In genomic region chr2:125515291-125516057, GRCm38 (mm10) we compare ENCODE assay signal across 15 mouse cellular contexts. TPM values are rescaled to one million over a fixed set of nuclear protein-coding genes. Genes with fewer than 3 reads are reported as not detected.
DNase-seq lines count a peak whose midpoint lies in the region; ATAC-seq and TF ChIP-seq lines count a peak whose summit lies in the region.
"Had no signal": no experiment of that assay in that cellular context is flagged by ENCODE, and none has a peak within 500 bp of the region (broad histone marks: within the 10 kb centered on the region; RNA-seq: fewer than 3 reads in every experiment).

No protein-coding gene starts in this region.

- H3K27me3 ChIP-seq in heart, embryonic 12.5 days (replicated peaks), result no peaks in the 10 kb centered on the region
- H3K27me3 ChIP-seq in midbrain, postnatal 0 days (ENCODE audit: insufficient read depth, low read length), result no peaks in the 10 kb centered on the region
- H3K27me3 ChIP-seq in midbrain, embryonic 16.5 days (ENCODE audit: control insufficient read depth, insufficient read depth, low read depth, low read length), result no peaks in the 10 kb centered on the region
- H3K27me3 ChIP-seq in forebrain, embryonic 16.5 days (replicated peaks; ENCODE audit: control insufficient read depth, insufficient read depth, low read length), result no peaks in the 10 kb centered on the region
- H3K27me3 ChIP-seq in kidney, embryonic 16.5 days (ENCODE audit: insufficient read depth, low read length), result no peaks in the 10 kb centered on the region
- H3K27me3 ChIP-seq: stomach, embryonic 15.5 days had no signal

- H3K9me3 ChIP-seq in heart, embryonic 12.5 days (replicated peaks), result no peaks in the 10 kb centered on the region
- H3K9me3 ChIP-seq in midbrain, postnatal 0 days (ENCODE audit: low read length), result no peaks in the 10 kb centered on the region
- H3K9me3 ChIP-seq in midbrain, embryonic 16.5 days (replicated peaks; ENCODE audit: control insufficient read depth, low read length, poor library complexity, severe bottlenecking), result no peaks in the 10 kb centered on the region
- no peaks in the 10 kb centered on the region for H3K9me3 ChIP-seq in forebrain, embryonic 16.5 days (ENCODE audit: control insufficient read depth, low read length)
- no peaks in the 10 kb centered on the region for H3K9me3 ChIP-seq in kidney, embryonic 16.5 days (ENCODE audit: low read length)
- H3K9me3 ChIP-seq: stomach, embryonic 15.5 days had no signal

- no peak for ATAC-seq in heart, embryonic 12.5 days (ENCODE audit: insufficient number of reproducible peaks, low FRiP score)
- ATAC-seq in midbrain, postnatal 0 days (ENCODE audit: low FRiP score), result no peak
- ATAC-seq in midbrain, embryonic 16.5 days, result no peak
- ATAC-seq in forebrain, embryonic 16.5 days, result peak; percentile 74
- ATAC-seq in megakaryocyte-erythroid progenitor cell, adult 5-6 weeks (replicated peaks; ENCODE audit: low FRiP score, low TSS enrichment, poor library complexity, severe bottlenecking), result peak; percentile 81
- ATAC-seq in kidney, embryonic 16.5 days (ENCODE audit: low FRiP score, low TSS enrichment), result no peak

- H3K27ac ChIP-seq in heart, embryonic 12.5 days (ENCODE audit: poor library complexity, severe bottlenecking), result peak overlapping the region; percentile 76
- H3K27ac ChIP-seq in midbrain, postnatal 0 days (ENCODE audit: low read depth, low read length), result peak overlapping the region; percentile 26; the same call in 1 of the 2 replicates
- H3K27ac ChIP-seq in midbrain, embryonic 16.5 days (ENCODE audit: low read length), result no peak overlapping the region
- 0 out of 2 replicates have a peak overlapping the region, but pooled peaks have one; percentile 6 for H3K27ac ChIP-seq in forebrain, embryonic 16.5 days (ENCODE audit: low read length)
- H3K27ac ChIP-seq in kidney, embryonic 16.5 days (ENCODE audit: low read length), result no peak overlapping the region

- H3K9ac ChIP-seq in heart, embryonic 12.5 days, result no peak overlapping the region
- H3K9ac ChIP-seq in midbrain, postnatal 0 days (replicated peaks; ENCODE audit: low read length, poor library complexity, severe bottlenecking), result no peak overlapping the region
- H3K9ac ChIP-seq in midbrain, embryonic 16.5 days (ENCODE audit: low read depth, low read length), result no peak overlapping the region
- no peak overlapping the region for H3K9ac ChIP-seq in forebrain, embryonic 16.5 days (replicated peaks; ENCODE audit: low read depth, low read length)
- H3K9ac ChIP-seq in kidney, embryonic 16.5 days (replicated peaks; ENCODE audit: low read length), result no peak overlapping the region
- H3K9ac ChIP-seq: stomach, embryonic 15.5 days had no signal

- no peak overlapping the region for H3K4me2 ChIP-seq in heart, embryonic 12.5 days
- no peak overlapping the region for H3K4me2 ChIP-seq in midbrain, postnatal 0 days (ENCODE audit: low read depth, low read length, poor library complexity, severe bottlenecking)
- no peak overlapping the region for H3K4me2 ChIP-seq in midbrain, embryonic 16.5 days (ENCODE audit: low read length)
- H3K4me2 ChIP-seq in forebrain, embryonic 16.5 days (ENCODE audit: low read length), result no peak overlapping the region
- H3K4me2 ChIP-seq in kidney, embryonic 16.5 days (replicated peaks; ENCODE audit: low read depth, low read length), result no peak overlapping the region
- H3K4me2 ChIP-seq: stomach, embryonic 15.5 days had no signal

- no peak for DNase-seq in heart, adult 8-10 months (ENCODE audit: low spot score)
- no peak for DNase-seq in midbrain, postnatal 0 days (ENCODE audit: low spot score)
- DNase-seq: cerebellum, postnatal 25 days; kidney, postnatal 14 days; layer of hippocampus, postnatal 36 days; thymus, postnatal 36 days had no signal

- no peak for TF ChIP-seq CTCF in midbrain, postnatal 0 days (IDR thresholded peaks at IDR 0.05)

- H3K36me3 ChIP-seq in heart, embryonic 12.5 days, result no peaks in the 10 kb centered on the region
- H3K36me3 ChIP-seq in midbrain, postnatal 0 days (ENCODE audit: insufficient read depth, low read length), result no peaks in the 10 kb centered on the region
- H3K36me3 ChIP-seq in midbrain, embryonic 16.5 days (ENCODE audit: control insufficient read depth, insufficient read depth, low read length), result no peaks in the 10 kb centered on the region
- no peaks in the 10 kb centered on the region for H3K36me3 ChIP-seq in forebrain, embryonic 16.5 days (ENCODE audit: control insufficient read depth, insufficient read depth)
- no peaks in the 10 kb centered on the region for H3K36me3 ChIP-seq in kidney, embryonic 16.5 days (ENCODE audit: insufficient read depth, low read length)
- H3K36me3 ChIP-seq: stomach, embryonic 15.5 days had no signal

- H3K4me3 ChIP-seq in heart, embryonic 12.5 days, result no peak overlapping the region
- H3K4me3 ChIP-seq in midbrain, postnatal 0 days (ENCODE audit: low read depth, low read length), result no peak overlapping the region
- H3K4me3 ChIP-seq in midbrain, embryonic 16.5 days (ENCODE audit: low read depth, low read length), result no peak overlapping the region
- H3K4me3 ChIP-seq in forebrain, embryonic 16.5 days (replicated peaks; ENCODE audit: low read length), result no peak overlapping the region
- no peak overlapping the region for H3K4me3 ChIP-seq in kidney, embryonic 16.5 days (ENCODE audit: low read length)
- H3K4me3 ChIP-seq: myocyte; stomach, embryonic 15.5 days had no signal

- peaks cover 19% of the 10 kb centered on the region for H3K4me1 ChIP-seq in heart, embryonic 12.5 days (replicated peaks)
- H3K4me1 ChIP-seq in midbrain, postnatal 0 days (ENCODE audit: insufficient read depth, low read length), result no peaks in the 10 kb centered on the region
- H3K4me1 ChIP-seq in midbrain, embryonic 16.5 days (ENCODE audit: control insufficient read depth, insufficient read depth, low read length), result no peaks in the 10 kb centered on the region
- H3K4me1 ChIP-seq in forebrain, embryonic 16.5 days (replicated peaks; ENCODE audit: control insufficient read depth, insufficient read depth, low read length), result no peaks in the 10 kb centered on the region
- H3K4me1 ChIP-seq in kidney, embryonic 16.5 days (ENCODE audit: insufficient read depth, low read length), result peaks cover 6% of the 10 kb centered on the region; the same call in 1 of the 2 replicates
- H3K4me1 ChIP-seq: stomach, embryonic 15.5 days had no signal

- WGBS in heart, embryonic 12.5 days, result 32% methylated on average over 12 of the region's 12 CpGs
- 57% methylated on average over 12 of the region's 12 CpGs for WGBS in midbrain, postnatal 0 days
- 60% methylated on average over 12 of the region's 12 CpGs for WGBS in midbrain, embryonic 16.5 days
- 72% methylated on average over 12 of the region's 12 CpGs for whole genome bisulfite sequencing in forebrain, embryonic 16.5 days
- WGBS in kidney, embryonic 16.5 days, result 71% methylated on average over 12 of the region's 12 CpGs

RNA-seq across cellular contexts. Expression of gene Fbn1, which starts 7.7 kb away (rescaled TPM):
- 38.8 and 44.1 TPM in 2 replicates for polyA plus RNA-seq in heart, embryonic 12.5 days (2016; fragmentation: Nextera tagmentation; extraction: Ambion mirVana)
- 10 to 100 TPM; 17.4 to 32.9 (median 23.8) TPM for total RNA-seq in heart, adult 8-10 months (2022)
- 18.4 and 20.1 TPM in 2 replicates for total RNA-seq in midbrain, postnatal 0 days (2014; rRNA removed)
- polyA plus RNA-seq in midbrain, postnatal 0 days (2015; fragmentation: Nextera tagmentation; extraction: Ambion mirVana), result 1.4 and 1.6 TPM in 2 replicates
- 1.8 and 2.1 TPM in 2 replicates for polyA plus RNA-seq in midbrain, embryonic 16.5 days (2015; fragmentation: Nextera tagmentation; extraction: Ambion mirVana)
- 2.1 and 2.5 TPM in 2 replicates for polyA plus RNA-seq in forebrain, embryonic 16.5 days (2015; fragmentation: Nextera tagmentation; extraction: Ambion mirVana)
- not detected in 2 replicates for total RNA-seq in megakaryocyte-erythroid progenitor cell, adult 5-6 weeks (2014; fragmentation: Nextera tagmentation)
- total RNA-seq in megakaryocyte-erythroid progenitor cell, adult 5-6 weeks (2017), result not detected in 2 replicates
- polyA plus RNA-seq in kidney, embryonic 16.5 days (2015; fragmentation: Nextera tagmentation; extraction: Ambion mirVana), result 15.2 and 15.5 TPM in 2 replicates

RNA-seq across cellular contexts. Expression of gene Gm9913, which starts 10.6 kb away (rescaled TPM):
- 0.57 and 0.70 TPM in 2 replicates for polyA plus RNA-seq in heart, embryonic 12.5 days (2016; fragmentation: Nextera tagmentation; extraction: Ambion mirVana)
- total RNA-seq in heart, adult 8-10 months (2022), result under 1 TPM; 0.09 to 0.14 (median 0.10) TPM
- total RNA-seq in midbrain, postnatal 0 days (2014; rRNA removed), result 0.27 and 0.52 TPM in 2 replicates
- polyA plus RNA-seq in midbrain, postnatal 0 days (2015; fragmentation: Nextera tagmentation; extraction: Ambion mirVana), result 0.09 and 0.11 TPM in 2 replicates
- 0.09 and 0.14 TPM in 2 replicates for polyA plus RNA-seq in midbrain, embryonic 16.5 days (2015; fragmentation: Nextera tagmentation; extraction: Ambion mirVana)
- polyA plus RNA-seq in forebrain, embryonic 16.5 days (2015; fragmentation: Nextera tagmentation; extraction: Ambion mirVana), result 0.35 TPM in 1 of 2 replicates, not detected in the other
- not detected in 2 replicates for total RNA-seq in megakaryocyte-erythroid progenitor cell, adult 5-6 weeks (2014; fragmentation: Nextera tagmentation)
- total RNA-seq in megakaryocyte-erythroid progenitor cell, adult 5-6 weeks (2017), result not detected in 2 replicates
- polyA plus RNA-seq in kidney, embryonic 16.5 days (2015; fragmentation: Nextera tagmentation; extraction: Ambion mirVana), result 0.18 and 0.22 TPM in 2 replicates
- total RNA-seq: hematopoietic stem cell, adult 5-6 weeks; megakaryocyte, adult 5-6 weeks had no signal

Comparison
In these comparisons a context has a peak if more than half of its experiments do, and no peak if none do; other contexts are left out.
1. H3K27ac ChIP-seq: peak in heart, embryonic 12.5 days (single experiment), midbrain, postnatal 0 days (single experiment) and forebrain, embryonic 16.5 days (single experiment); none in midbrain, embryonic 16.5 days (single experiment) and kidney, embryonic 16.5 days (single experiment).
2. ATAC-seq: peak in forebrain, embryonic 16.5 days (single experiment) and megakaryocyte-erythroid progenitor cell, adult 5-6 weeks (single experiment); none in heart, embryonic 12.5 days (single experiment), midbrain, postnatal 0 days (single experiment), midbrain, embryonic 16.5 days (single experiment) and kidney, embryonic 16.5 days (single experiment).